Mouse (Mus musculus) CH12F3 (cell line): ENCODE results near the gene Vps26c.
"Not testable (repeated sequence)": the region's sequence is repeated elsewhere in the genome, so short reads cannot be mapped to it uniquely, and the experiment has no call there.

ENCODE experiments used
- in situ Hi-C: fragments of 300-500 bp; cut with MboI; formaldehyde crosslinking; loops from 2 replicates; pipeline ENCODE4 v1.14.3; 2020; ENCODE audit warnings: low sequenced_read_pairs

Gene Vps26c

GRCm38 (mm10) chr16:94497911-94498310 lies 28.7 kb downstream of the Vps26c start:
- in situ Hi-C loops: no loop called here

GRCm38 (mm10) chr16:94497176-94497575 lies 29.5 kb downstream of the Vps26c start:
- in situ Hi-C loops: not testable (repeated sequence)

GRCm38 (mm10) chr16:94489326-94489725 lies 37.3 kb downstream of the Vps26c start:
- in situ Hi-C loops: no loop called here

DNA sequence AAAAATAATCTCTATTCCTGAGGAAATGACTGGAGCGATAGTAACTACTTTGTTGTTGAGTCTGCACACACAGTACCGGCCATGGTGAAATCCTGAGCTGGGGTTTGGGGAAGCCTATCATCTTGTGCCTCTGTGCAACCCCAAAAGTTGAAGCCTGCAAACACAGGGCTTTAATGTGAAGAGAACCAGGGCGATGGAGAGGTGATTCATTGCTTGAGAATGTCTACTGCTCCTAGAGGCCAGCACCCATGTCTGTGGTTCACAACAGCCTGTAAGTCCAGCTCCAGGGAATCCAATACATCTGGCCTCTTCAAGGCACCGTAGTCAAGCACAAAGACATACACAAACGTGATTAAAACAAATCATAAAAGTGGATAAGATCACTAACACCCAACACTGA lies 39.3 kb downstream of the Vps26c start:
- in situ Hi-C loops: no loop called here

- in situ Hi-C loops: no loop called here
These were observed 41.7 kb downstream of the Vps26c start for GRCm38 (mm10) chr16:94484752-94485535.

- in situ Hi-C loops: no loop called here
These were observed 53.4 kb downstream of the Vps26c start for GRCm38 (mm10) chr16:94473086-94473822.

- in situ Hi-C loops: no loop called here
These were observed 54.1 kb downstream of the Vps26c start for GRCm38 (mm10) chr16:94472515-94472951.

- in situ Hi-C loops: no loop called here
These were observed 58.2 kb downstream of the Vps26c start for GRCm38 (mm10) chr16:94468391-94468790.

- in situ Hi-C loops: no loop called here
These were observed 59.1 kb downstream of the Vps26c start for GRCm38 (mm10) chr16:94467337-94468055.

DNA sequence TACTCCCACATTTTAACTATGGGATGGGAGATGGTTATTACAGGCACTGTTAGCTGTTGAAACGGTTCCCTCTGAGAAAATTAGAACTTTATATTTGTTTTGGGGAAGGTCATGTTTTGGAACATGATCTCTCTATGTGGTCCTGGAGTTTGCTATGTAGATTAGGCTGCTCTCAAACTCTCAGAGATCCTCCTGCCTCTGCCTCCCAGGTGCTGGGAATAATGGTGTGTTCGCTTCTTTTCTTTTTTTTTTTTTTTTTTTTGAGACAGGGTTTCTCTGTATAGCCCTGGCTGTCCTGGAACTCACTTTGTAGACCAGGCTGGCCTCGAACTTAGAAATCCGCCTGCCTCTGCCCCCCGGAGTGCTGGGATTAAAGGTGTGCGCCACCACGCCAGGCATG lies 60.3 kb downstream of the Vps26c start:
- in situ Hi-C loops: not testable (repeated sequence)

GRCm38 (mm10) chr16:94465900-94466299 lies 60.7 kb downstream of the Vps26c start:
- in situ Hi-C loops: no loop called here

DNA sequence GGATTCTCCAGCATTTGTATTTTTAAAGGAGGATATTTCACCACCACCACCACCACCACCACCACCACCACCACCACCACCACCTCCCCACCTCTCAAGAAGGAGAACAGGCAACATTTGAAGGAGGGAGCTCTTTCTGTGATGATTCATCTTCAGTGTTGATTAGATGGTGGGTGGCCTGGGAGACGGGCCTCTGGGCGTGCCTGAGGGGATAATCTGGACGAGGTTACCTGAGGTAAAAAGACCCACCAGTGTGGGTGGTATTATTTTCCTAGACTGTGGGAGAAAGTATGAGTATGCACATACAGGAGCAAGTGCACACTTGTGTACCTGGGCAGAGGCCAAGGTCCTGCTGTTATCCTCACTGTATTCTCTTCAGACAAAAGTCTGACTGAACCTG lies 62.6 kb downstream of the Vps26c start:
- in situ Hi-C loops: no loop called here

DNA sequence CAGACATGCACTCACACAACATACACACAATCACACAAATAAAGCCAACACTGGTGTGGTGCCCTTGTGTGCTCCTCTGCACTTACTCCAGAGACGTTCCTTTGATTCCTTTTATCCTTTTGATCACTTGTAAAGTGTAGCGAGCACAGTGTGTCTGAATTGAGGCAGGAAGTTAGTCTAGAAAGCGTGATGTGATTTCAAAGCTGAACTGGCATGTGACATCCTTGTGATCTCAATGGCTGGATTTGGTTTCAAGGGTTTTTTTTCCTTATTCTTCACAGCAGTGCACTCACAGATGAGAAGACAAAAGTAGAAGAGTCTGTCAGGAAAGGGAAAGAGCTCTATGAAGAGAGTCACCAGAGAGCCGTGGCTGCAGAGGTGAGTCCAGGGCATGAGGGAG lies 72.5 kb downstream of the Vps26c start:
- in situ Hi-C loops: no loop called here

GRCm38 (mm10) chr16:94452768-94453167 lies 73.9 kb downstream of the Vps26c start:
- in situ Hi-C loops: no loop called here

- in situ Hi-C loops: no loop called here
These were observed 74.8 kb downstream of the Vps26c start for GRCm38 (mm10) chr16:94451545-94452488.

- in situ Hi-C loops: no loop called here
These were observed 77.0 kb downstream of the Vps26c start for GRCm38 (mm10) chr16:94449632-94450031.

DNA sequence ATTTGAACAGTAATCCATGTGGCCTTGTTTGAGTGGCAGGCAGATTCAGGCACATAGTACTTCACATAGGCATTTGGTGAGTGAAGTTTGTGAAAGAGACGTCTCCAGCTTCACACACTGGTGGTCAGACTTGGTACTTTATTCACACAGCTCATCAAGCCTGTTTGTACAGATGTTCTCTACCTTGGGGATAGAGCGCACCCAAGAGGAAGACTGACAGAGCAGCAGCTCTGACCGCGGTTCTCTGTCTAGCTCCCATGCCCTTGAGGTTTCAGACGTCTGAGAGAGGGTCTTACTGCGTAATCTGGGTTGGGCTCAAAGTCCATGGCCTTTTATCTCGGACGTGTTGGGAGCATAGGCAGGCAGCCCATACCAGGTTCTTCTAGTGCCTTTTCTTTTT lies 77.5 kb downstream of the Vps26c start:
- in situ Hi-C loops: no loop called here
